Mouse (Mus musculus): ENCODE data around the gene Gtf2a2.

- TF ChIP-seq CTCF (IDR thresholded peaks at IDR 0.05; ENCODE audit: low read depth, low read length) (no peak), POLR2A (IDR thresholded peaks at IDR 0.05; ENCODE audit: borderline replicate concordance, low read depth, low read length) (no peak)
Observed at GRCm38 (mm10) chr9:70034702-70035101, 22.4 kb downstream of the Gtf2a2 start.
